Mouse (Mus musculus): Measurements from ENCODE around the gene Glrx5. TPM values are rescaled to one million over a fixed set of nuclear protein-coding genes. Genes with fewer than 3 reads are reported as not detected.

The Glrx5 gene
- total RNA-seq, 2 experiments from 2014 or later: 57.1 to 65.6 TPM

DNA sequence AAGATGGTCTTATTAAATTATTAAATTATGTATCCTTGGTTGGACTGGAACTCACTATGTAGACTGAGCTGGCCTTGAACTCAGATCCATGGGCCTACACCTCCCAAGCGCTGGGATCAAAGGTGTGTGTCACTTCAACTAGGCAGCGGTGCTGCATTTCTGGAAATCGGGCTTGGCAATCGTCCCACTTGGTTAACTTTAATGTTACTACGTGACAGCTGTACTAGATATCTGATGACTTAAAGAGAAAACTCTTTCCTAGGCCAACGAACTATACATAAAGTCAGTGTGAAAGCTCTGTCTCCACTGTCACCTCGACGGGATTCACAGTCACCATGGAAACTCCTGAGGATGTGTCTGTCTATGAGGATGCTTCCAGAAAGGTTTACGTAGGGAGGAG is 2.6 kb upstream of the Glrx5 start:
- DNase-seq (ENCODE audit: low spot score in 2 of 2): no peak

DNA sequence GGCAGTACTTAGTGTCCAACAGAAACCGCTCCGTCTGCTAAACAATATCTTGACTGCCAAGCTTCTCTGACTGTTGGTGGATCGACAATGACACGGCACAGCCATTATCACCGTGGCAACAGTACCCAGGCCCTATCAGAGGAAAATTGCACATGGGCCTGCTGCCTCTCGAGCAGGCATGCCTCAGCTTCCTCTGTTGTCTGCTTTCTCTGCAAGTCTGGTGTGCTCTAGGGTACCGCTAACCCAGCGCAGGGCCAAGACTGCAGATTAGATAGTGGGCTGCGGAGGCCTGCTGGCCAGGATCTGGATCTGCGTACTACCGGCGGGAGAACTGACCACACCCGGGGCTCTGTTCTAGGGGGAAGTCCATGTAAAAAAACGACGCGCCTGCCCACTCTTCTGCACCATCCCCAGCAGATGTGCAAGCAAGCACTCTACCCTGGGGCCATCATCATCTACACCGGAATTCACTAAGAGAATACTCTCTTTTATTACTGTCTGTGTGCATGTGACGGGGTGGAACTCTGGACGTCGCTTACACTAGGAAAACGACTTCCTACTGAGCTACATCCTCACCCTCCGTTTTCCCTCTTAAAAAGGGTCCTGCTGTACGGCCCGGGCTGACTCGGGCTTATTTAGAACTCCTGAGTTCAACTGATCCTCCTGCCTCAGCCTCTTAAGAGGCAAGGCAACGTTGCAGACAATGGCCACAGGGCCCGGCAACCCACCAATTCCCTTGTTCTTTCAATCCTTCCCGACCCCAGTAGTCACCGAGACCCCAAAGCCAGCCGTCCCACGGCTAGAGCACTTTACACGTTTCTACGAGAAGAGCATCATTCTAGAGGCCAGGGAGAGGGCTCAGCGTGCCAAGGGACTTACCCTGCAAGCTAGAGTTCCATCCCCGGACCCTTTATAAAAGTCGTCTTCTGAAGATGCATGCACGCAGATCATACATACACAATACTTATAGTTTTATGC is 1.1 kb upstream of the Glrx5 start:
- DNase-seq (ENCODE audit: low spot score in 2 of 2): peak in 1 of 2 experiments; percentile 61

DNA sequence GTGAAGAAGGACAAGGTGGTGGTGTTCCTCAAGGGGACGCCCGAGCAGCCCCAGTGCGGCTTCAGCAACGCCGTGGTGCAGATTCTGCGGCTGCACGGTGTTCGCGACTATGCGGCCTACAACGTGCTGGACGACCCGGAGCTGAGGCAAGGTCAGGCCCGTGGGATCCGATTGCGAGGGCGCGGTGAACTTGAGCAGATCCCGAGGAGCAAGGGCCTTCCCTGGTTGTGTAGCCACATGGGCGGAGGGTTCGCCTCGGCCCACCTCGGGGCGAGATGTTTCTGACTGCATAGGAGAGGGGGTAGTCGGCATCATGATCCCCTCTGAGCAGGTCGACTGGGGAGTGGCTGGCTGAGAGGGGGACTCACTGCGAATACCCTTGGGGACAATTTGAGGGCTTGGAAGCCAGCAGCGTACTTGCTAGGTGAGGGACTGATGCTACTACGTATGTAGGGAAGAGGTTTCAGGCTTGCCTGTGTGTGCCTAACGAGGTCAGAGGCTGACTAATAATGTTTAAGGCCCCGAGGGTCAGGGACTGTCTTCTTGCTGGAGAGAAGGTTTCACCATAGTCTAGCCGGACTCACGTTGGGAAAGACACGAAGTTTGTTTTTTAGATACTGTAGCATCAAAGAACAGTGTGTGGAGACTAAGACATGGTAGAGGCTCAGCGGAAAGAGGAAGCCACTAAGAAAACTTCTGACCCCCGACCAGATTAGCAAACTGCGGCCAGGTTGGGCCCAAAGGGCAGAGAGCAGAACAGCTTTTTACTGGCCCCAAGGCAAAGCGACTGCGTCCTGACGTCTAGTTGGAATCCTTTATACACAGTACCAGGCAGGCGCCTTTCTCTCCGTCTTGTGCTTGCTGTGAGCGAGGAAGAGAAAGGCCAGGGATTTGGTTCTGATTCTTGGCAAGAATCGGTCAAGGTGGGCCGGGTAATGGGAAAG is 616 bp downstream of the Glrx5 start:
- DNase-seq (ENCODE audit: low spot score in 2 of 2): no peak

DNA sequence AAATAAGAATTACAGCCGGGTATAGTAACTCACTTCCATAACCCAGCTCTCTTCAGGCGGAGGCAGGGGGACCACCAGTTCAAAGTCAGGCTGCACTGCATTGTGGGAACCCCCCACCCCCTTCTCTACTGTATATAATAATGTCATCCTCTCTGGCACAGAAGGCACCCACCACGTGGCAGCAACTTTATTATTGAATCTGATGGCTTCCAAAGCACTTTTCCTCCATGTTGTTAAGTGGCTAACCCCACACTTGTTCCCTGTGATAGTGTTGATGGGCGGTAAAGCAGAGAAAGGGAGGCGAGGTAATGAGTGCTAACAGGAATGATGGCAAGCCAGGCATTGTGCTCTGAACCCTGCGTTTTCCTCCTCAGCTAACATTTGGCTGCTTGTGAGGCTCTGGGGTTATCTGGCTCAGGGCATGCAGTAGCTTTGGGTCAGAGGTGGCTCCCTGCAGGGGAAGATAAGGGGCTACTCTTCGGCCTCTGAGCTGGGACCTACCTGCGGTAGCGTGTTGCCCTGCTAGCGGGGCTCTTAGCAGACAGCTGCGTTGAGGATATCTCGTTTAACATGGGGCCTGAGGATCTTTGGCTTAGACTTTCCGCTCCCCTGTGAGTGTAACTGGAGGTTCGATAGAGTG is 1.8 kb downstream of the Glrx5 start:
- no peak for DNase-seq (ENCODE audit: low spot score in 2 of 2)

DNA sequence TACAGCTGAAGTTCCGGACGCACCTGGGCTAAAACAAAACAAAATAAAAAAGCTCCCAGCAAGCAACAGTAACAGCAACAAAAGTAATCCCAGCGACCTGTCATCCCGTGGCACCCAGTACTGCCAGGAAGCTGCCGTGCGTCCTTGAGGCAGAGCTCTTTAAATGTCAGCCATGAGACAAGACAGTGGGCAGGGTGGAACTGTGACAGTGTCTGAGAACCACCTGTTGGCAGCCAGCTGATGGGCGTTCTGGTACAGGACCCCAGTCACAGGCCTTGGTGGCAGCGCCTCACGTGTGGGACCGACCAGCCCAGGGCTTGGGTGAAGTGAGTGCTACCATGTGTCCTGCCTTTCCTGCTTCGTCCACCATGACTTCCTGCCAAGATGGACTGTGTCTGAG is 5.7 kb downstream of the Glrx5 start:
- DNase-seq (ENCODE audit: low spot score in 2 of 2): no peak

DNA sequence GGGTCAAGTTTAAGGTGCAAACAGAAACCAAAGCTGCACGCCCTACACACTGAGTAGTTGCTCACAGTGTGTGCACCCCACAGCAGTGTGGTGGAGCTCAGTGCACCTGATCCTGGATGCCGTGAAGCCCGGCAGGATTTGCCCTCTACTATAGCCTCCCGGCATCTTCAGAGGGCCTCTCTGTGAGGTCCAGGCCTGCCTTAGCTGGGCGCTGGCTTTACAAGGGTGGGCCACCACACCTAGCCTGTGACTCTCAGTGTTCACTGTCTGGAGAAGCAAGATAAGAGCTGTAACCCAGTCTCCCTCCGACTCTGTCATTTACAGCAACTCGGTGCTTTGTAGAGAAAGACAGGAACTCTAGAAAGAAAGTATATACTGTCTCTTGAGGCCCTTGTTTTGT is 6.4 kb downstream of the Glrx5 start:
- DNase-seq (ENCODE audit: low spot score in 2 of 2): no peak

DNA sequence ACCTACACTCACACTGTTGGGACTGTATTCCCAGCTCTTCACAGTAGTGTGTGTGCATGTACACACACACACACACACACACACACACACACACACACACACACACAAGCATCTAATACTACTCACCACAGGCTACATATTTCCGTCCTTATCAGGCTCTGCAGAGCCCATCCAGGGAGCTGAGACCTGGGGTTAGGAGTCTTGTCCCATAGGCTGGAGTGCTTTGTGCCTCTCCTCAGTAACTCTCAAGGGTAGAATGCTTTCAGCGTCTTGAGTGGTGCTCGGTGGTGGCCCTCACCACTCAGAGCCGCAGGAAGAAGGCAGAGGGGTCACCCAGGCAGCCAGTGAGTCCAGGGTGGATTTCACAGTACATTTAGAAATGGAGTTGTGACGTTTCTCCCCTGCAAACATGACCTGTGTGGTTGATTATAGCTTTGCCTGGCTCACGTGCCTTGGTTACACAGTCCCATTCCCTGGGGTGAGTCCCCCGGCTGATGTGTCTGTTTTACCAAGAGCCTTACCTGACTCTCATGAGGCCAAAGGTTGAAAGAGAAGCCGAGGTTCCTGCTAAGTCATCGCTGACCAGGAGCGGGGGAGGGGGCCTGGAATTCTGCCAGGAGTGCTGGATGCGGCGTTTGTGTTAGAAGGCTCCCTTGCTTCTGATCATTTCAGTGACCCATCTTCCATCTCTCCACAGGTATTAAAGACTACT is 7.2 kb downstream of the Glrx5 start:
- DNase-seq (ENCODE audit: low spot score in 2 of 2): no peak

DNA sequence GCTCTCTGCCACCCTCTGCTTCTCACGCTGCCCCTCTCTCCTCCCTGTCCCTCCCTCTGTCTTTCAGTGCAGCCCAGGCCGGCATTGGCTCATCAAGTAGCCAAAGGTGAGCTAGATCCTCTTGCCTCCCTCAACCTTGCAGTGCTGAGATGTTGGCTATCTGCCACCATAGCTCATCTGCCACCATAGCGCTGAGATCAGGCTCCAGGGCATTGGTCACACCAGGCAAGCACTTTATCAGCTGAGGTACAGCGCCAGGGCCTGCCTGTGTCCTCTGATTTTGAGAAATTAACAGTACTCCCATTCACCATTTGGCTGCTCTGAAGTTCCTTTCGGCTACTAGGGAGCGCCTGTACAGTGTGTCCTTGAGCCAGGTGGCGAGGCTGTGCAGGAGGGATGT is 8.5 kb downstream of the Glrx5 start:
- DNase-seq (ENCODE audit: low spot score in 2 of 2): no peak

DNA sequence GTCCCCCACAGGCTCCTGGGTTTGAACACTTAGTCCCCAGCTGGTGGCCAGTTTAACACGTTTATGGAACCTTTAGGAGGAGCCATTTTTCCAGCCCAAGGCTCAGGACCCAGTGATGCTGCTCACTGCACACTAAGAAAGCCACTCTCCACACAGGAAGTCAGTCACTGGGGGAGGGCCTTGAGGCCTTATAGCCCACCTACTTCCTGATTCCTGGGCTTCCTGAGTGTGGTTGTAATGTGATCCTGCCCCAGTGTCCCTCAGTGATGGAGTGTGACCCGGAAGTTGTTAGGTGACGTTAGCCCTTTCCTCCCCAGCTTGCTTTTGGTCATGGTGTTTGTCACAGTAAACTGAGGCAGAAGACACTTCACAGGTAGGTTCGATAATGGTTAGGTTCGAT is 10.6 kb downstream of the Glrx5 start:
- no peak for DNase-seq (ENCODE audit: low spot score in 2 of 2)

DNA sequence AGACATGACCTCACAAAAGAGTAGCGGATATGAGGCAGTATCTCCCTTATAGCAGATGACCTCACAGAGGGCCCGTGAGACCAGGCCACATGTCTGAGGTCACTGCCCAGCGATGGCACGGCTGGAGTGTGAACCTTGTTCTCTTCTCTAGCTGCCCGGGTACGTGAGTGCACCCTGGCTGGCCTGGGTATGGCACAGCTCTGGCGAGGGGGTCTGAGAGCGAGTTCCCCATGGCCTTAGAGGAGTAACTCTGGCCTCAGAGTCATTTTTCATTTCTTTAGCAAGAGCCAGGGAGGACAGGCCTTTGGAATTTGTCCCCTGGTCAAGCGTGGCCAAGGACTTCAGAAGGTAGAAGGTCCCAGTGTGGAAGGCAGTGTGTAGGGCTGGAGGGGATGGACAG is 12.3 kb downstream of the Glrx5 start:
- no peak for DNase-seq (ENCODE audit: low spot score in 2 of 2)

DNA sequence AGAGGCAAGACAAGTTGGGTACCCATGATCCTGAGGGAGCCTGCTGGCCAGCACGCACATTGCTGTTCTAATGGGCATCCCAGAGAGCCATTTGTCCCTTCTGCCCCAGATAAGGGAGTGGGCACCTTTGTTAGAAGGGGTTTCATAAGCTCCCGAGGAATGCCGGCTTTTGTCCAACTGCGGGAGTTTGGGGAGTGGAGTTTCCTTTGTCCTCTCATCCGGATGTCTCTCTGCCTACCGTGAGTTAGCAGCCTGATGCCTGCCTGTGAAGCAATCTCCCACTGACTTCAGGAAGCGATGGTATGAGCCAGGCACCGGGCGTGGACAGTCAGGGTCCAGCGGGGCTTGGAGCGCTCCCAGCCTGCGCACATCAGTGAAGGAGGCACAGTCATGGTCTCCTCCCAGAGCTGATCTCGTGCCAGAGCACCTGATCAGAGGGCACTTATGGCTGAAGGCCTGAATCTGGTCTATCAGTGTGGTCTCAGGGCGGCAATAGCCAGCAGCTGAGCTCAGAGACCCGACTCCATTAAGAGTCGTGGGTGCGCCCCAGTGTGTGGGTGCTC is 15.9 kb downstream of the Glrx5 start:
- DNase-seq (ENCODE audit: low spot score in 2 of 2): no peak

DNA sequence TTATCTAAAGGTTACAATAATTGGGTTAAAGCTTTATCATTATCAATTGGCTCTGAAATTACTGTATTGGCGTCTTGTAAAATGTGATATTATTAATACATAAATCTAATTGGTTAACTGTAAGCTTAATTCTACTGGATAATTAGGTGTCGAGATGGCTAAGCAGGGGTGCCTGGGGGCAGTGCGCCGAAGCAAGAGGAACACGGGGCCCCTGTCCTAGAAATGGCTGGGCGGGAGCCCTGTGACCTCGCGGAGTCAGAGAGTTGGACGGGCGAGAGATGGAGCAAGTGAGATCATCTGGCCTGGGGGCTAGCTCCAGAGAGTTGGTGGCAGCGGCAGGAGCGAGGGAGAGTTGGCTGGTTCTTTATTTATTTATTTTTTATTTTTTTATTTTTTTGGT is 17.3 kb downstream of the Glrx5 start:
- no peak for DNase-seq (ENCODE audit: low spot score in 2 of 2)

DNA sequence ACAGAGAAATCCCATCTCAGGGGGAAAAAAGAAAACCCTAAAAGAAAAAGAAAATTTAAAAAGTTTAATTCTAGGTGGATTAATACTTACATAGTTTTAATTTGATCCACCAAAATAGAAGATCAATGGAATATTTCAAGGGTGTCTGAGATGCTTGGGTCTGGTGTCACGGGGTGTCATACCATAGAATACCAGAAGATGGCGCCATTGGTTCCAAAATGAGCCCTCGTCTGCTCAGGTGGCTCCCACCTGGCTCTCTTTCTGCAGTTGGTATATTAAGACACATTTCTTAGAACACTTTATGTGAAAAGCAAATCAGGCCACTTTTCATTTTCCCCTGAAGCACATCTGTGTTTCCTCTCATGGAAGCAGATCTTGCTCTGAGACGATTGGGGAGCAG is 18.4 kb downstream of the Glrx5 start:
- peak; percentile 63 to 66 for DNase-seq (ENCODE audit: low spot score in 2 of 2)

DNA sequence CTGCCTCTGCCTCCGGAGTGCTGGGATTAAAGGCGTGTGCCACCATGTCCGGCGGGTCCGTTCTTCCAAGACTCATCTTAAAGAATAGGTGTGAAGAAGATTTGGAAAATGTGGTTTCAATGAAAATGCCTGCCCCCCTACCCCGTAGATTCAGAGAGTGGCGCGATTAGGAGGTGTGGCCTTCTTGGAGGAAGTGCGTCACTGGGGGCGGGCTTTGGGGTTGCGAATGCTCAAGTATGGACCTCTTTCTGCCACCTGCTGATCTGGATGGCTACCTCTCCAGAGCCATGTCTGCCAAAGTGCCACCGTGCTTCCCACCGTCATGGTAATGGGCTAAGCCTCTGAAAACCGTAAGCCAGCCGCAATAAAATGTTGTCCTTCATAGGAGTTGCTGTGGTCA is 21.6 kb downstream of the Glrx5 start:
- DNase-seq (ENCODE audit: low spot score in 2 of 2): no peak

DNA sequence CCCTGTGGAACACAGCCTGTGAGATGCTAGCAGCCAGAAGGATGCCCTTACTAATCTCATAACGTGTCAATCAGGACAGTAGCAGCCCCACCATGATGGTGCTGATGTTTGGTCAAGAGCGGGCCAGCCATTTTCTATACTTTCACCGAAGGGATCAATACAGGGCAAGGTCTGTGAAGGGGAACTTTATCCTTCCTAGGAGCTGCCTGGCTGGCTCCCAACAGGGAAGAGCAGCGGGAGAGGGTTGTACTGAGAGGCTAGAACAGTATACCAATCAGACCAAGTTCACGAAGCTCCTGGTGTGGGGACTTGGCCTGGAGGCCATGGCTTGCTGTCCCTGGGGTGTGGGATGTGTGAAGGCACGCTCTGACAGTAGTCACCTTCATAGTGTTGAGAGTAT is 22.8 kb downstream of the Glrx5 start:
- DNase-seq (ENCODE audit: low spot score in 2 of 2): no peak

DNA sequence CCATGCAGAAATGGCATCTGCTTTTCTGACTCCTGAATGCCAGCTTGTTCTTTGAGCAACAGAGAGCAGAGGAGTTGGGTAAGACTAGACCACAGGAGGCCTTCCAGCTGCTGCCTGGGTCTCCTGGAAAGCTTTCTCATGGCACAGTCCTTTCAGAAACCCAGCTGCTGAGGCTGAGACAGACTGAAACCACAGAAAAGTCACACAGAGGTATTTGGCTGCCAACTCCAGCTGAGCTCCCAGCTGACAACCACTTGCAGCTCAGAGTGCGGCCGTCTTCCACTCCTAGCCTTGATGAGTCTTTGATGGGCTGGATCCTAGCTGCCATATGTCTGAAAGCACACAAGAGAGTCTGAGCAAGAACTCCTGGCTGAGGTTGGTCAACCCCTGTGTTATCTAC is 27.5 kb downstream of the Glrx5 start:
- no peak for DNase-seq (ENCODE audit: low spot score in 2 of 2)

DNA sequence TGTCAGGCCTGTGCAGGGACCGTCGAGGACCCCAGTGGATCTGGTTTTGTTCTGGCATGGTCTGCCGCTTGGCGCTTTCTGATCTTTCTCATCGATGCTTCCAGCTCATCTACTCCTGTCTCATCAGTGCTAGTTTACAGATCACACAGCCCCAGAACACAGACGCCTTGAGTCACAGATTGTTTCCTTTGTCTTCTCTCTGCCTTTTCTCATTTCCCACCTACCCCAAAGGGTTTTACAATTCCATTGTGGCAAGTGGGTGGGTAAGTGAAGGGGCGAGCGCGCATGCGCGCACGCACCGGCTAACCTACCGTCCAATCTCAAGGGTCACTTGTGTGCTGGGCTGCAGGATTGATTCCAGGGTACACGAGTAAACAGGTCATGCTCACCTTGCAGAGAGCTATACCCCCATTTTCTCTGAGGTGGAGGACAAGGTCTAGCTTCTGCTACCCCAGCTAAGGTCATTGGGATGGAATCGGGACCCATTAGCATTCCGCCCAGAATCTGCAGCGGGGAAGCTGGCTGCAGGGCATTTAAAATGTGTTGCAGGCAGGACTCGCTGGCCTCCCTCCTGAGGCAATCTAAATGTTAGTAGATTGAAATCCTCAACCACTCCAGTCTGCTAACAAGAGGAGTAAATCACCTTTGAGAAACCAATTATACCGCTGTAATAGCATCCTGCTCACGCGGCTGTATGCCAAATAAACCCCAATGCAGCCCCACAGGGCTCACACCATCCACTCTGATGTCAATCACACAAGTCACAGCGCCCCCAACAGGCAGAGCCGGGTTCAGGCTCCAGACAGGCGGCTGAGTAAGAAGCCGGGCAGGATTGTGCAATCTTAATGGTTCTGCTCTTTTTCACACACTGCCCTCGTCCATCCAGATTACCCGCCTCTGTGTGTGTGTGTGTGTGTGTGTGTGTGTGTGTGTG is 31.0 kb downstream of the Glrx5 start:
- DNase-seq (ENCODE audit: low spot score in 2 of 2): no peak

DNA sequence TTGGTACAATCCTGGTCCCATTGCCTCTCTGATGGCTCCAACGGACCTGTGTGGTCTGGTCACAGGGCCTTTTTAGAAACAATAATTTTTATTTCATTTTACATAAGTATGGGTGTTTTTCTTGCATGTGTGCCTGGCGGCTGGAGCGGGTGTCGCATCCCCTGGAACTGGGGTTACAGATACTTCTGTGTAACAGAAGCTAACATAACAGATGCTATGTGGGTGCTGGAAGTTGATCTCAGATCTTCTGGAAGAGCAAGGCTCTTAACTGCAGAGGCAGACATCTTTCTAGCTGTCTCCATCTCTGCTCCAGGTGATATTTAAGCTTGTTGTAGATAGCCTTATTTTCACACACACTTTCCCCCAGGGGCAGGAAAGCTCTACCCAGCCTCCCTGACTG is 31.7 kb downstream of the Glrx5 start:
- no peak for DNase-seq (ENCODE audit: low spot score in 2 of 2)

DNA sequence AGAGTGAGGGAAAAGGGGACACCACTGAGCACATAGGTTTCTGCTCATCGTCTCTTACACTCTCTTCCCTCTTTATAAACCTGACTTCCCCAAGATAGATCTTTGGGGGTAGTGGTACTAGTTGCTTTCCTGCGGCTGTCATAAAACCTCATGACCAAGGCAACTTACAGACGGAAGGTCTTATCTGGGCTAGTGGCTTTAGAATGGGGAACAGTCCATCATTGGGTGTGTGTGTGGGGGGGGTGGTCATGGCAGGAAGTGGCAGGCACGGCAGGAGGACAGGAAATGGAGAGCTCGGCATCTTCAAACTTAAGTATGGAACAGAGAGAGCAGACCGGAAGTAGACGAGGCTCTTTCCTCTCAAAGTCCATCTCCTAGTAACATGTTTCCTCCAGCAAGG is 32.6 kb downstream of the Glrx5 start:
- DNase-seq (ENCODE audit: low spot score in 2 of 2): no peak

Data from layer of hippocampus, postnatal 14 days (tissue).